Mouse (Mus musculus) midbrain, embryonic 12.5 days (tissue): ENCODE measurements around the gene Mctp1. TPM values are rescaled to one million over a fixed set of nuclear protein-coding genes. Genes with fewer than 3 reads are reported as not detected.
"Not testable (repeated sequence)": the region's sequence is repeated elsewhere in the genome, so short reads cannot be mapped to it uniquely, and the experiment has no call there.

ENCODE experiments used
- ATAC-seq: fragments of 200-750 bp; cut with Nextera tagmentation; 2 replicates; pipeline ENCODE4 v1.8.0; 2017; ENCODE audit warnings: low read depth, moderate TSS enrichment, moderate library complexity; ENCODE audit not compliant: low FRiP score
- H3K27ac ChIP-seq: fragments of 300-500 bp; sonication (generic); replicated peaks from 2 replicates; pipeline ENCODE4 v1.5.1; 2016; ENCODE audit warnings: mild to moderate bottlenecking
- H3K27me3 ChIP-seq: fragments of 300-500 bp; sonication (generic); 2 replicates; pipeline ENCODE4 v1.6.1; 2016; ENCODE audit warnings: mild to moderate bottlenecking
- H3K36me3 ChIP-seq: fragments of 300-500 bp; sonication (generic); 2 replicates; pipeline ENCODE4 v1.6.1; 2016
- H3K4me1 ChIP-seq: fragments of 300-500 bp; sonication (generic); 2 replicates; pipeline ENCODE4 v1.6.1; 2016
- H3K4me2 ChIP-seq: fragments of 300-500 bp; sonication (generic); replicated peaks from 2 replicates; pipeline ENCODE4 v1.6.1; 2016; ENCODE audit warnings: mild to moderate bottlenecking, moderate library complexity
- H3K4me3 ChIP-seq: fragments of 300-500 bp; sonication (generic); 2 replicates; pipeline ENCODE4 v1.5.1; 2016; ENCODE audit warnings: mild to moderate bottlenecking
- H3K9ac ChIP-seq: fragments of 300-500 bp; sonication (generic); replicated peaks from 2 replicates; pipeline ENCODE4 v1.6.1; 2016; ENCODE audit warnings: mild to moderate bottlenecking, moderate library complexity
- H3K9me3 ChIP-seq: fragments of 300-500 bp; sonication (generic); 2 replicates; pipeline ENCODE4 v1.6.1; 2016; ENCODE audit warnings: mild to moderate bottlenecking
- whole genome bisulfite sequencing: fragments of 180-500 bp; shearing (Covaris S2); methylation state at CpG from one replicate; pipeline ENCODE4 v1.1.7; 2016; 5-methylcytosine and 5-hydroxymethylcytosine counted together
- polyA plus RNA-seq: library from polyadenylated mRNA; unstranded; fragments of >200 nt; fragmentation: Nextera tagmentation; extraction: Ambion mirVana; gene quantifications from 2 replicates; pipeline ENCODE4 v1.2.1, GENCODE M21; 2016

Mctp1 gene
- polyA plus RNA-seq, 1 experiment from 2014 or later: 4.9 TPM

GRCm38 (mm10) chr13:76895770-76896456, 511.6 kb downstream of the Mctp1 start:
- WGBS: 85% methylated on average over 4 of the region's 4 CpGs

GRCm38 (mm10) chr13:76896457-76896790, 512.1 kb downstream of the Mctp1 start:
- no peak overlapping the region for H3K4me2 ChIP-seq
- 84% methylated on average over 1 of the region's 1 CpGs for WGBS
- no peaks in the 10 kb centered on the region for H3K4me1 ChIP-seq
- H3K9ac ChIP-seq: no peak overlapping the region
- no peak for ATAC-seq
- no peak overlapping the region for H3K27ac ChIP-seq
- H3K9me3 ChIP-seq: no peaks in the 10 kb centered on the region
- no peak overlapping the region for H3K4me3 ChIP-seq
- no peaks in the 10 kb centered on the region for H3K27me3 ChIP-seq
- H3K36me3 ChIP-seq: no peaks in the 10 kb centered on the region

More at GRCm38 (mm10) chr13:76895770-76896456, 511.6 kb downstream of the Mctp1 start:
- Histone ChIP-seq H3K27me3 (no peaks in the 10 kb centered on the region), H3K4me2 (no peak overlapping the region), H3K9me3 (no peaks in the 10 kb centered on the region), H3K36me3 (no peaks in the 10 kb centered on the region), H3K9ac (no peak overlapping the region), H3K27ac (no peak overlapping the region), H3K4me1 (no peaks in the 10 kb centered on the region), H3K4me3 (no peak overlapping the region)
- ATAC-seq: no peak

GRCm38 (mm10) chr13:76918321-76918720, 534.0 kb downstream of the Mctp1 start:
- Histone ChIP-seq H3K27ac (no peak overlapping the region), H3K9me3 (no peaks in the 10 kb centered on the region), H3K4me3 (no peak overlapping the region), H3K27me3 (no peaks in the 10 kb centered on the region), H3K4me2 (no peak overlapping the region), H3K36me3 (no peaks in the 10 kb centered on the region), H3K9ac (no peak overlapping the region), H3K4me1 (no peaks in the 10 kb centered on the region)
- no peak for ATAC-seq
- 86% methylated on average over 1 of the region's 1 CpGs for WGBS

GRCm38 (mm10) chr13:76926851-76927250, 542.5 kb downstream of the Mctp1 start:
- WGBS: 71% methylated on average over 1 of the region's 1 CpGs
- ATAC-seq: no peak
- Histone ChIP-seq H3K27ac (no peak overlapping the region), H3K36me3 (no peaks in the 10 kb centered on the region), H3K4me2 (no peak overlapping the region), H3K4me3 (no peak overlapping the region), H3K27me3 (no peaks in the 10 kb centered on the region), H3K9ac (no peak overlapping the region), H3K4me1 (no peaks in the 10 kb centered on the region), H3K9me3 (no peaks in the 10 kb centered on the region)

- Histone ChIP-seq H3K27me3 (no peaks in the 10 kb centered on the region), H3K27ac (no peak overlapping the region), H3K9ac (no peak overlapping the region), H3K9me3 (no peaks in the 10 kb centered on the region), H3K36me3 (no peaks in the 10 kb centered on the region), H3K4me3 (no peak overlapping the region), H3K4me1 (no peaks in the 10 kb centered on the region), H3K4me2 (no peak overlapping the region)
- WGBS: 70% methylated on average over 5 of the region's 5 CpGs
- no peak for ATAC-seq
Measured at GRCm38 (mm10) chr13:76927875-76928440, 543.6 kb downstream of the Mctp1 start.

GRCm38 (mm10) chr13:76929152-76929551, 544.8 kb downstream of the Mctp1 start:
- no peaks in the 10 kb centered on the region for H3K36me3 ChIP-seq
- no peaks in the 10 kb centered on the region for H3K4me1 ChIP-seq
- ATAC-seq: no peak
- no peak overlapping the region for H3K27ac ChIP-seq
- H3K4me3 ChIP-seq: no peak overlapping the region
- no peak overlapping the region for H3K4me2 ChIP-seq
- H3K9ac ChIP-seq: no peak overlapping the region
- WGBS: 82% methylated on average over 3 of the region's 3 CpGs
- H3K9me3 ChIP-seq: no peaks in the 10 kb centered on the region
- H3K27me3 ChIP-seq: no peaks in the 10 kb centered on the region

- Histone ChIP-seq H3K27me3 (no peaks in the 10 kb centered on the region), H3K4me1 (no peaks in the 10 kb centered on the region), H3K27ac (no peak overlapping the region), H3K4me3 (no peak overlapping the region), H3K9ac (no peak overlapping the region), H3K4me2 (no peak overlapping the region), H3K9me3 (no peaks in the 10 kb centered on the region), H3K36me3 (no peaks in the 10 kb centered on the region)
- 72% methylated on average over 5 of the region's 5 CpGs for WGBS
- no peak for ATAC-seq
Measured at GRCm38 (mm10) chr13:76932933-76933332, 548.6 kb downstream of the Mctp1 start.

GRCm38 (mm10) chr13:76949234-76949633, 564.9 kb downstream of the Mctp1 start:
- no peaks in the 10 kb centered on the region for H3K27me3 ChIP-seq
- H3K4me1 ChIP-seq: no peaks in the 10 kb centered on the region
- H3K36me3 ChIP-seq: no peaks in the 10 kb centered on the region
- no peak overlapping the region for H3K9ac ChIP-seq
- no peak for ATAC-seq
- H3K9me3 ChIP-seq: no peaks in the 10 kb centered on the region
- no peak overlapping the region for H3K4me2 ChIP-seq
- no peak overlapping the region for H3K27ac ChIP-seq
- H3K4me3 ChIP-seq: no peak overlapping the region

GRCm38 (mm10) chr13:76967588-76967987, 583.3 kb downstream of the Mctp1 start:
- H3K4me3 ChIP-seq: no peak overlapping the region
- no peaks in the 10 kb centered on the region for H3K9me3 ChIP-seq
- no peaks in the 10 kb centered on the region for H3K36me3 ChIP-seq
- no peak for ATAC-seq
- peaks cover 4% of the 10 kb centered on the region; the same call in 1 of the 2 replicates for H3K27me3 ChIP-seq
- H3K9ac ChIP-seq: no peak overlapping the region
- no peaks in the 10 kb centered on the region for H3K4me1 ChIP-seq
- no peak overlapping the region for H3K27ac ChIP-seq
- H3K4me2 ChIP-seq: no peak overlapping the region

- Histone ChIP-seq H3K36me3 (no peaks in the 10 kb centered on the region), H3K9ac (no peak overlapping the region), H3K4me2 (no peak overlapping the region), H3K27me3 (peaks cover 4% of the 10 kb centered on the region; the same call in 1 of the 2 replicates), H3K4me1 (no peaks in the 10 kb centered on the region), H3K9me3 (no peaks in the 10 kb centered on the region), H3K27ac (no peak overlapping the region), H3K4me3 (no peak overlapping the region)
- peak; percentile 38; the same call in 1 of the 2 replicates for ATAC-seq
- 0% methylated on average over 2 of the region's 2 CpGs for WGBS
Measured at GRCm38 (mm10) chr13:76969386-76969785, 585.1 kb downstream of the Mctp1 start.

- not testable (repeated sequence) for H3K4me2 ChIP-seq, ATAC-seq, H3K9me3 ChIP-seq, H3K36me3 ChIP-seq, H3K27me3 ChIP-seq, H3K4me3 ChIP-seq, H3K4me1 ChIP-seq, H3K27ac ChIP-seq, H3K9ac ChIP-seq
- 94% methylated on average over 3 of the region's 3 CpGs for WGBS
Measured at GRCm38 (mm10) chr13:76971046-76971445, 586.7 kb downstream of the Mctp1 start.

GRCm38 (mm10) chr13:77002628-77003027, 618.3 kb downstream of the Mctp1 start:
- Histone ChIP-seq H3K9ac (no peak overlapping the region), H3K4me2 (no peak overlapping the region), H3K4me1 (no peaks in the 10 kb centered on the region), H3K27me3 (no peaks in the 10 kb centered on the region), H3K4me3 (no peak overlapping the region), H3K9me3 (no peaks in the 10 kb centered on the region), H3K36me3 (no peaks in the 10 kb centered on the region), H3K27ac (no peak overlapping the region)
- WGBS: 73% methylated on average over 3 of the region's 3 CpGs
- ATAC-seq: no peak

- Histone ChIP-seq H3K27ac (no peak overlapping the region), H3K4me1 (no peaks in the 10 kb centered on the region), H3K27me3 (no peaks in the 10 kb centered on the region), H3K4me2 (no peak overlapping the region), H3K4me3 (no peak overlapping the region), H3K36me3 (no peaks in the 10 kb centered on the region), H3K9ac (no peak overlapping the region), H3K9me3 (no peaks in the 10 kb centered on the region)
- ATAC-seq: no peak
- WGBS: 91% methylated on average over 1 of the region's 1 CpGs
Measured at GRCm38 (mm10) chr13:77003684-77004083, 619.3 kb downstream of the Mctp1 start.
